Mouse (Mus musculus) lung, postnatal 0 days (tissue): Measurements from ENCODE around the gene Rras2.

Experiments
- CTCF ChIP-seq: IDR thresholded peaks from 2 replicates; pipeline ENCODE4 v1.5.1; 2016; ENCODE audit warnings: antibody characterized with exemption, mild to moderate bottlenecking
- EP300 ChIP-seq: IDR thresholded peaks from 2 replicates; pipeline ENCODE4 v1.6.1; 2016; ENCODE audit warnings: antibody characterized with exemption, mild to moderate bottlenecking, control low read depth

- TF ChIP-seq CTCF (no peak), EP300 (no peak)
Observed at GRCm38 (mm10) chr7:114041349-114041748, 76.2 kb downstream of the Rras2 start.
